Mouse (Mus musculus) embryo, embryonic 10 days (tissue): ENCODE measurements around the gene Pank4.

Experiments
- DNase-seq: peaks from one replicate; pipeline ENCODE4 v3.0.0-alpha.2; 2015; ENCODE audit warnings: low spot score

Pank4 gene

GRCm38 (mm10) chr4:155014244-155014643 lies 50.3 kb downstream of the Pank4 start:
- no peak for DNase-seq

- DNase-seq = no peak
Measured at GRCm38 (mm10) chr4:155014791-155015190, 50.9 kb downstream of the Pank4 start.

GRCm38 (mm10) chr4:155015550-155015949 lies 51.6 kb downstream of the Pank4 start:
- DNase-seq = no peak

- no peak for DNase-seq
Measured at GRCm38 (mm10) chr4:155016807-155017206, 52.9 kb downstream of the Pank4 start.

- DNase-seq = no peak
Measured at GRCm38 (mm10) chr4:155017253-155017878, 53.4 kb downstream of the Pank4 start.

GRCm38 (mm10) chr4:155018066-155018465 lies 54.1 kb downstream of the Pank4 start:
- DNase-seq = no peak

- peak; percentile 87 for DNase-seq
Measured at GRCm38 (mm10) chr4:155018601-155019335, 54.8 kb downstream of the Pank4 start.

- DNase-seq = peak; percentile 59
Measured at GRCm38 (mm10) chr4:155019336-155019847, 55.5 kb downstream of the Pank4 start.

- DNase-seq = no peak
Measured at GRCm38 (mm10) chr4:155020141-155020540, 56.2 kb downstream of the Pank4 start.

GRCm38 (mm10) chr4:155020813-155021212 lies 56.9 kb downstream of the Pank4 start:
- no peak for DNase-seq

- no peak for DNase-seq
Measured at GRCm38 (mm10) chr4:155022228-155022855, 58.4 kb downstream of the Pank4 start.

GRCm38 (mm10) chr4:155024170-155025010 lies 60.5 kb downstream of the Pank4 start:
- no peak for DNase-seq
